In the genomic region with DNA sequence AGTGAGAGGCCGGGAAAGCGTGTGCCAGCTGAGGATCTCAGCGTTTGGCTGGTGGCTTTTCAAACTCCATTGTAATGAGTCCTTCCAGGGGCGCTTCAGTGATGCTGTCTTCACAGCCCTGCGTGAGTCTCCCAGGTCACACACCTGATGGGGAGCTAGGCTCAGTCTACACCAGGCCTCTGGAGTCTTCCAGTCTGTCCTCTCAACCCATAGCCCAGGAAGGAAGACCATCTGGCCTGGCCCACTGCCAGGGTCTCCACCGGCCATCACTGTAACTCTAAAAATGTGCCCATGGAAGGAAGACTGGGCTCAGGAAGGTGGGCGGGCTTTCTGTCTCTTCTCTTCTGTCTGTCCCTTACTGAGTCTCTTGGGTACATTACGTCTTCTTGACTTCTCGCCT, we compare ENCODE assay signal across 20 mouse cellular contexts.
"Had no signal": no experiment of that assay in that cellular context is flagged by ENCODE, and none has a peak within 500 bp of the region (broad histone marks: within the 10 kb centered on the region; RNA-seq: fewer than 3 reads in every experiment).

No protein-coding gene starts in this region.

- DNase-seq: kidney, adult 18-20 months; kidney, adult 9 months; kidney, postnatal 14 days; lung, adult 2 months; lung, postnatal 36 days; retina, postnatal 1 day; right cerebral cortex, postnatal 25 days; spleen, adult 18-20 months; thymus, adult 18-20 months had no signal

- H3K27ac ChIP-seq: limb, embryonic 12.5 days; limb, embryonic 15.5 days; midbrain, embryonic 10.5 days; midbrain, embryonic 13.5 days; neural tube, embryonic 13.5 days had no signal

- ATAC-seq: intestine, embryonic 16.5 days; lung, postnatal 0 days; midbrain, embryonic 13.5 days; midbrain, embryonic 16.5 days had no signal

- H3K4me3 ChIP-seq: limb, embryonic 12.5 days; limb, embryonic 15.5 days; liver, embryonic 15.5 days; midbrain, embryonic 10.5 days; midbrain, embryonic 13.5 days; myocyte; neural tube, embryonic 13.5 days had no signal

- H3K4me2 ChIP-seq: limb, embryonic 12.5 days; limb, embryonic 15.5 days; liver, embryonic 11.5 days; liver, embryonic 15.5 days; midbrain, embryonic 13.5 days; neural tube, embryonic 13.5 days had no signal

- H3K36me3 ChIP-seq: limb, embryonic 12.5 days; limb, embryonic 15.5 days; liver, embryonic 15.5 days; midbrain, embryonic 10.5 days; midbrain, embryonic 13.5 days; neural tube, embryonic 13.5 days had no signal

- H3K9ac ChIP-seq: limb, embryonic 12.5 days; limb, embryonic 15.5 days; liver, embryonic 15.5 days; midbrain, embryonic 13.5 days; neural tube, embryonic 13.5 days had no signal

- H3K27me3 ChIP-seq: limb, embryonic 12.5 days; limb, embryonic 15.5 days had no signal

- H3K9me3 ChIP-seq: limb, embryonic 15.5 days; liver, embryonic 15.5 days; midbrain, embryonic 10.5 days; neural tube, embryonic 13.5 days had no signal
